ENCODE assay signal across 17 mouse cellular contexts in the genomic region with DNA sequence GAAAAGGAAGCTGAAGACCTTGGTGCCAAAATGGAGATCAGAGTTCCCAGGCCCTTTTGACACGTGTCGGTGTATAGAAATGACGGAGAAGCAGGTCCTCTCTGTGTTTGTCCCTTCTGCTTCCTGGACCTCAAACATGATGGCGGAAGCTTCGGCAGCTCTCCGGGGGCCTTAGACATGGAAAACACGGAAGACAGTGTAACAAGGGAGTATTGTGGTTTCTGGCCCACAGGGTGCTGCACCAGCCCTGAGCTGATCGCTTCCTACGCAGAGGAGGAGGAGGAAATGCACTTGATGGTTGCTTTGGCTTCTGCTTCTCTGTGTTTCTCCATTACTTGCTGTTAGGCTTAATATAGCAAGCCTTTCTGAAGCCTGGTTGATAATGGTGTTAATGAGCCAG. TPM values are rescaled to one million over a fixed set of nuclear protein-coding genes. Genes with fewer than 3 reads are reported as not detected.
A peak's percentile ranks its signal among the peaks of the same experiment; 100 is the strongest.
DNase-seq lines count a peak whose midpoint lies in the region; ATAC-seq lines count a peak whose summit lies in the region.
"Had no signal": no experiment of that assay in that cellular context is flagged by ENCODE, and none has a peak within 500 bp of the region (broad histone marks: within the 10 kb centered on the region; RNA-seq: fewer than 3 reads in every experiment).

No protein-coding gene starts in this region.

- ATAC-seq in activated CD4-positive, CD25-positive, alpha-beta regulatory T cell, adult 4 months, result peak; percentile 83
- ATAC-seq in hindbrain, embryonic 13.5 days (ENCODE audit: low FRiP score), result no peak

- no peaks in the 10 kb centered on the region for H3K9me3 ChIP-seq in megakaryocyte, embryonic 14.5 days
- no peaks in the 10 kb centered on the region for H3K9me3 ChIP-seq in hindbrain, embryonic 13.5 days
- H3K9me3 ChIP-seq: embryonic facial prominence, embryonic 12.5 days; forebrain, embryonic 12.5 days; limb, embryonic 12.5 days; midbrain, embryonic 10.5 days; stomach, embryonic 15.5 days had no signal

- no peaks in the 10 kb centered on the region for H3K27me3 ChIP-seq in megakaryocyte, embryonic 14.5 days (replicated peaks)
- H3K27me3 ChIP-seq in hindbrain, embryonic 13.5 days, result no peaks in the 10 kb centered on the region
- H3K27me3 ChIP-seq: embryonic facial prominence, embryonic 12.5 days; forebrain, embryonic 12.5 days; limb, embryonic 12.5 days; stomach, embryonic 15.5 days had no signal

- no peaks in the 10 kb centered on the region for H3K36me3 ChIP-seq in megakaryocyte, embryonic 14.5 days (replicated peaks; ENCODE audit: low read length)
- no peaks in the 10 kb centered on the region for H3K36me3 ChIP-seq in hindbrain, embryonic 13.5 days
- H3K36me3 ChIP-seq: embryonic facial prominence, embryonic 12.5 days; forebrain, embryonic 12.5 days; limb, embryonic 12.5 days; midbrain, embryonic 10.5 days; stomach, embryonic 15.5 days had no signal

- no peak overlapping the region for H3K4me2 ChIP-seq in hindbrain, embryonic 13.5 days
- H3K4me2 ChIP-seq: embryonic facial prominence, embryonic 12.5 days; forebrain, embryonic 12.5 days; hindbrain, embryonic 14.5 days; limb, embryonic 12.5 days; stomach, embryonic 15.5 days had no signal

- H3K4me1 ChIP-seq in megakaryocyte, embryonic 14.5 days, result peaks cover 77% of the 10 kb centered on the region
- H3K4me1 ChIP-seq in hindbrain, embryonic 13.5 days (replicated peaks), result 0 out of 2 replicates have a peak, but pooled peaks cover 2% of the 10 kb centered on the region
- H3K4me1 ChIP-seq: stomach, embryonic 15.5 days had no signal

- H3K27ac ChIP-seq in hindbrain, embryonic 13.5 days, result no peak overlapping the region
- H3K27ac ChIP-seq: embryonic facial prominence, embryonic 12.5 days; forebrain, embryonic 12.5 days; hindbrain, embryonic 14.5 days; limb, embryonic 12.5 days; midbrain, embryonic 10.5 days; stomach, embryonic 15.5 days had no signal

- H3K9ac ChIP-seq in hindbrain, embryonic 13.5 days, result no peak overlapping the region
- H3K9ac ChIP-seq: embryonic facial prominence, embryonic 12.5 days; forebrain, embryonic 12.5 days; hindbrain, embryonic 14.5 days; limb, embryonic 12.5 days; stomach, embryonic 15.5 days had no signal

- intact Hi-C loops in heart, postnatal 10 days (cut with DNase I), result no loop called here

- DNase-seq in heart, postnatal 4 days, result peak; percentile 26
- DNase-seq in heart, postnatal 10 days, result no peak
- peak; percentile 52 to 62 for DNase-seq in B cell, adult 2 months
- no peak for DNase-seq in cerebellum, postnatal 4 days (ENCODE audit: low spot score in 2 of 2)
- DNase-seq in layer of hippocampus, adult 8-10 months (ENCODE audit: low spot score in 2 of 2), result no peak
- DNase-seq: adrenal gland, postnatal 14 days; cerebellum, adult 9-10 months; gastrocnemius, postnatal 25 days had no signal

- H3K4me3 ChIP-seq in megakaryocyte, embryonic 14.5 days (replicated peaks), result peak overlapping the region; percentile 38
- H3K4me3 ChIP-seq in hindbrain, embryonic 13.5 days, result no peak overlapping the region
- H3K4me3 ChIP-seq: embryonic facial prominence, embryonic 12.5 days; forebrain, embryonic 12.5 days; limb, embryonic 12.5 days; midbrain, embryonic 10.5 days; stomach, embryonic 15.5 days had no signal

- 88% methylated on average over 9 of the region's 9 CpGs for WGBS in hindbrain, embryonic 13.5 days

RNA-seq across cellular contexts. Expression of a gene that starts 32.9 kb away (rescaled TPM):
- total RNA-seq in heart, postnatal 4 days (2021), result 10 to 100 TPM; 12.5 to 12.7 TPM
- 10 to 100 TPM; 13.5 to 15.3 TPM for total RNA-seq in heart, postnatal 10 days (2021)
- polyA plus RNA-seq in activated CD4-positive, CD25-positive, alpha-beta regulatory T cell, adult 4 months (2017; shearing (Covaris generic)), result 100 to 1,000 TPM; 109 to 116 TPM
- polyA plus RNA-seq in megakaryocyte, embryonic 14.5 days (2012; ENCODE audit: insufficient read depth, low replicate concordance), result 36.6 and 38.6 TPM in 2 replicates
- polyA plus RNA-seq in hindbrain, embryonic 13.5 days (2015; fragmentation: Nextera tagmentation; extraction: Ambion mirVana), result 11.5 and 12.3 TPM in 2 replicates
- 10 to 100 TPM; 21.5 to 25.9 (median 22.2) TPM for total RNA-seq in layer of hippocampus, adult 8-10 months (2022)

RNA-seq across cellular contexts. Expression of a gene that starts 34.2 kb away (rescaled TPM):
- 10 to 100 TPM; 62.2 to 67.2 TPM for total RNA-seq in heart, postnatal 4 days (2021)
- total RNA-seq in heart, postnatal 10 days (2021), result 10 to 100 TPM; 81.4 to 93.6 TPM
- polyA plus RNA-seq in activated CD4-positive, CD25-positive, alpha-beta regulatory T cell, adult 4 months (2017; shearing (Covaris generic)), result 10 to 100 TPM; 29.8 to 38.2 TPM
- 36.8 and 40.6 TPM in 2 replicates for polyA plus RNA-seq in megakaryocyte, embryonic 14.5 days (2012; ENCODE audit: insufficient read depth, low replicate concordance)
- 2.6 and 3.4 TPM in 2 replicates for polyA plus RNA-seq in hindbrain, embryonic 13.5 days (2015; fragmentation: Nextera tagmentation; extraction: Ambion mirVana)
- 10 to 100 TPM; 26.6 to 39.1 (median 32.4) TPM for total RNA-seq in layer of hippocampus, adult 8-10 months (2022)

Comparison
In these comparisons a context has a peak if more than half of its experiments do, and no peak if none do; other contexts are left out.
1. DNase-seq: peak in heart, postnatal 4 days (single experiment) and B cell, adult 2 months (2 of 2); none in heart, postnatal 10 days (0 of 2), cerebellum, postnatal 4 days (0 of 2) and layer of hippocampus, adult 8-10 months (0 of 2).